Mouse (Mus musculus): ENCODE measurements at regions not wholly inside any gene's neighbourhood (a gene's known extent, or its start where the extent isn't known, plus 50 kb on each side); places are given as distances from the start of the nearest gene placed in this dataset.
A peak's percentile ranks its signal among the peaks of the same experiment; 100 is the strongest.

DNA sequence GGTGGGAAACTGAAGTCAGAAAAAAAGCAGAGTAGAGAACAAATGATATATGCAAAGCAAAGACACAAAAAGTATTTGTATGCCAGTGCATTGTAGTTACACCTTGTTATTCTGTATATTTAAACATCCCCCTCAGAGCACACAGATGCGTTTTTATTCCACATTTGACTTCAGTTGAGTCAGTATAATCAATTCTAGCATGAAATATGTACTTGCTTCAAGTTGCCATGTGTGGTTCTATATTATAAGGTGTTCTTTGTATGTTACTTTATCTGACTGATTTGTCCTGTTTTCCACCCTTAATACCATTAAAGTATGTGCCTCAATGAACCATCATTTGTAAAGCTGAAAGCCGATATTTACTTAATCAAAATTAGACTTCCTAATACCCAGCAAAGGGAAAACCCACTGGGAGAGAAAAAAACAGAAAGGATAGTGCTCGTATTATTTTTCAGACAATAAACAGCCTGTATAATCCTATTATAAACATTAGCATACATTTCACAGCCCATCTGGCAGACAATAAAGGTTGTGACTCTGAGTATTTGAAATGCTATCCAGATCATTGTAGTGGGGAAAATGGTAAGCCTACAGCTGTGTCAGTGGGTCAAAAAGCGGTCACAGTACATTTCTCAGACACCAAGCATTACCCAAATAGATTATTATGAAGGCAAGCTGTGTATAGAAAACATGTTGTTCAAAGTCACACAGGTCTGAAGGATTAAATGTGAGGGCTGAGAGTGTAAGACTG, 189.1 kb upstream of the Bmp2 start:
- DNase-seq (ENCODE audit: low spot score in 2 of 2): no peak

DNA sequence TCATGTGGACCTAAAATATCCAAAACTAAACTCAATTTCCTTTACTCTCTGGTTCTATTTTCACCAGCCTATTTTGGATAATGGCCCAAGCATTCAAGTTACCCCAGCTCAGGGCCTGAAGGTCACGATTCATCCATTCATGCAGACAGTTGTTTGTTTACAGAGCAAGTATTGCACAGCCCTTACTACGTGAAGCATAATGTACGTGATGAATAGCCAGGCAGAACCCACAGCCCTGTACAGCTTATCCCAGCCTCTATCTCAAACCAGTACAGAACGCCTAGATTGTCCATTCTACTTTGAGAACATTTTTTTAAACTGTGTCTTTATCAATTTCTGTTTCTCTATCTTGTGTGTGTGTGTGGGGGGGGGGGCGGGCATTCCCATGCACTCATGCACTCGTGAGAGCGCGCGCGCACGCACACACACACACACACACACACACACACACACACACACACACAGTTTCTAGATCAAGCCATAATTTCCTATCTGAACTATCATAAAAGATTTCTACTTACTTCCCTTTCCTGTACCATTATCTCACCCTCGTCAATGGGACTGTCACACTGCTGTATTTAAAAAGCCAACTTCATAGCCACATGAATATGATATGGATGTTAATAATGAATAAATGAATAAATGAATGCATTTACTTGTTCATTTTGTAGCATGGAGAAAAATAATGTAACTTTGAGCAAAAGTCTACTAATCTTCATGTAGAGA, 180.3 kb upstream of the Bmp2 start:
- DNase-seq (ENCODE audit: low spot score in 2 of 2): no peak

DNA sequence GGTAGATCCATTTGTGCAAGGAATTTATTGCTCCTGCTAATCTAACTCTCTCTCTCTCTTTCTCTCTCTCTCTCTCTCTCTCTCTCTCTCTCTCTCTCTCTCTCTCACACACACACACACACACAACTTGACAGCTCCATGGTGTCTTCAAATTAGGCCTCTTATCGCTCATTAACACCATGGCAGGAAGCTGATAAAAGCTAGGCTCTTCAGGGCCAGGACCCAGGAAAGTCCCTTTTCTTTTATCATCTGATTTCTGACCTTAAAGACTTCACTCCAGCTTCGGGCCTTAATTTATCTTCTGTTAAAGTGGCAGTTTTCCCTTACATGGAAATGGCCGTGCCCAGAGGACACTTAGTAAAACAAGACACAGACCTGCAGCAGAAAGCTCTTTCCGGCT, 178.4 kb upstream of the Bmp2 start:
- no peak for DNase-seq (ENCODE audit: low spot score in 2 of 2)

DNA sequence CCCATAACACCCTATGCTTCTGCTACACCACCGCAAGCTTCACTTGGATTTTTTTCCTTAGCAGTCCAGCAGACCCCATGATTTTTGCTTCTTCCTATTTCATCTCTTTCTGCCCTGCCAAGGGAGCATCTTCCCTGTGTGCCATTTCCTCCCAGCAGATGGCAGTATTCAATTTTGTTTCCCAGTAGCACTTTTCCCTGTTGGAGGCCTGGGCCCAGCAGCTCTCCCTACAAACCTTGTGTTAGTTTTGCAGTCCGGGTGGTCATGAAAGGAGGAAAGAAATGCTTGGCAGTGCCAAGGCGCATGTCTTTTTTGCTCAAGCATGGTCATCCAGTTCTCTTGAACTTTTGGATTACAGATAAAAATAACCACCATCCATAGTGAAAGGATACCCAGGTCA, 170.9 kb upstream of the Bmp2 start:
- peak in 1 of 2 experiments; percentile 10 for DNase-seq (ENCODE audit: low spot score in 2 of 2)

DNA sequence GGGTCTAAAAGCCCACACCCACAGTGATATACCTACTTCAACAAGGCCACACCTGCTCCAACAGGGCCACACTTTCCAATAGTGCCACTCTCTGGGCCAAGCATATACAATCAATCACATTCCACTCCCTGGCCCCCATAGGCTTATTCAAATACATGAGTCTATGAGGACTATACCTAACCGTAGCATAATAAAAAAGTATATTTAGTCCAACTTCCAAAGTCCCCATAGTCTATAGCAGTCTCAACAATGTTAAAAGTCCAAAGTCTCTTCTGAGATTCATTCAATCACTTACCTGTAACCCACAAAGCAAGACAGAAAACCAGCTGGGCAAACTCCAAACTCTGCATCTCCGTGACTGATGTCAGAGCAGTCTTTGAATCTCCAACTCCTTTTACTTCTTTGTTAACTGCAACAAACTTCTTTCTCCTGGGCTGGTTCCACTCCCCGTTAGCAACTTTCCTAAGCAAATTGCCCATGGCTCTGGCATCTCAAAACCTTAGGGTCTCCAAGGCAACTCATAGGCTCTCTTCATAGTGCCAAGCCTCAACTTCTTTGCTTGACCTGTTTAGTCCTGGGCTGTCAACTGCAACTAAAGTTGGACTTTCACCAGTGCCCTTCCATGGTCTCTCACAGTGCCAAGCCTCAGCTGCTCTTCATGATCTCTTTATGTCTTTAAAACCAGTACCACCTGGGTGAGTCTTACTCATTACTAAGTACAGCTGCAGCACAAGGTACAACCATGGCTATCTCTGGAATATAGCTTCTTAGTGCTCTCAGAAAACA, 168.6 kb upstream of the Bmp2 start:
- no peak for DNase-seq (ENCODE audit: low spot score in 2 of 2)

DNA sequence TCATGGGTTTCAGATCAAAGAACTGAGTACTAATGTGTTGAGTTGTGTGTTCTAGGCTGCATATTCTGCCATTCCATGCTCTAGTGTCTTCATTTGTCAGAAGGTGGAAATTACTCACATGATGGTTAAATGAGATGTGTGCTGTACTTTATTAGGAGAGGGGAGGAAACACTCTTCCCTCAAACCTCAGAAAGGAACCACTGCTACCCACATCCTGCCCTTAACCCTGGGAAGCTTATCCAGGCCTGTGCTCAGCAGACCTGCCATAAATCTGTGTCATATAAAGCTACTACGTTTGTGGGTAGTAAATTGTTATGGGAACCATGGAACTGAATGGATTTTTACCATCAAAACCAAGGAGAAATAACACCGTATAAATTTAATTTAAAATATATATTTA, 166.7 kb upstream of the Bmp2 start:
- DNase-seq (ENCODE audit: low spot score in 2 of 2): no peak

DNA sequence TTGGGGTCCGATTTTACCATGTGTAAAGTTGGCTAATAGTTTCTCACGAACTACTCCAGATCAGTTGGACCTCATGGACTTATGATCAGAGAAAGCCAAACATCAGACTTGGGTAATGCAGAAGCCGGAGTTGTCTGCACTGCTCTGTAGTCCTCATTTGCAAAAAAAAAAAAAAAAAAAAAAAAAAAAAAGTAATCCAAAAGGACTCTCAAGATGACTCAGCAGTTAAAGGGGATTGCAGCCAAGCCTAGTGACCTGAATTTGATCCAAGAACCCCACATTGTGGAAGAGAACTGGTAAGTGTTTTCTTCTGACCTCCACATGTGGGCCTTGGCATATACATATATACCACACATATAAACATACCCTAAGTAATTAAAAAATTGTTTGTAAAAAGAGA, 164.6 kb upstream of the Bmp2 start:
- DNase-seq (ENCODE audit: low spot score in 2 of 2): no peak

DNA sequence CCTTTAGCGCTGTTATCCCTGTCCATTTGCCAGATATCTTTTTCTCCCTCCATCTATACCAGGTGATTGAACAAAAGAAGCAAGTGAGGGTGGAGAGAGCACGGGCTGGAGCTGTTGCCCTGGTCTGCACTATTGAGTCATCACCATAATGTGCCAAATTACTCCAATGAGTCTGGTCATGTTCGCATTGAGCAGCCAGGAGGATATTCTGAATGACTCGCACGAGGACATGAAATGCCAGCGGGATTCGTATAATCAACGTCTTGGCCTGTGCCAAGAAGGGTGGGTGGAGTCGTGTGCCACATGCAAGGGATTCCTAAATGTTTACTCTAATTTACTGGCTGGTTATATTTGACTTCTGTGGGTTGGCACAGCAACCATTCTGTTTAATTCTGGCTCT, 159.7 kb upstream of the Bmp2 start:
- no peak for DNase-seq (ENCODE audit: low spot score in 2 of 2)

DNA sequence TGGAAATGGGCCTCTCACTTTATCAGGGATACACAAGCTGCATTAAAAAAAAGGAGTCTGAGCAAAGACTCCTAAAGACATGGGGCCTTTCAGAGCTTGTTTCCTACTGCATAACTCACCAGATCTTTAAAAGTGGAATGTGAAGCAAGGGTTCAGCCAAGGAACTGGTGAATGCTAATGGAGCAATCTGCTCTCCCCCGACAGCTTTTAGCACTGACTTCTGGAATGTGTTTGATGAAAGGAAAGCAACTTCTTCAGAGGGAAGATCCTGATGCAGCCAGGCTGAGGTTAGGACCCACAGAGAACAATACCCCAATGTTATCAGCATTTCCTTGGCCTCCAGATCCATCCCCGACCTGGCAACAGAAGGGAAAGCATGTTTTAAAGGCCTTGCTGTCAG, 154.4 kb upstream of the Bmp2 start:
- DNase-seq (ENCODE audit: low spot score in 2 of 2): no peak

DNA sequence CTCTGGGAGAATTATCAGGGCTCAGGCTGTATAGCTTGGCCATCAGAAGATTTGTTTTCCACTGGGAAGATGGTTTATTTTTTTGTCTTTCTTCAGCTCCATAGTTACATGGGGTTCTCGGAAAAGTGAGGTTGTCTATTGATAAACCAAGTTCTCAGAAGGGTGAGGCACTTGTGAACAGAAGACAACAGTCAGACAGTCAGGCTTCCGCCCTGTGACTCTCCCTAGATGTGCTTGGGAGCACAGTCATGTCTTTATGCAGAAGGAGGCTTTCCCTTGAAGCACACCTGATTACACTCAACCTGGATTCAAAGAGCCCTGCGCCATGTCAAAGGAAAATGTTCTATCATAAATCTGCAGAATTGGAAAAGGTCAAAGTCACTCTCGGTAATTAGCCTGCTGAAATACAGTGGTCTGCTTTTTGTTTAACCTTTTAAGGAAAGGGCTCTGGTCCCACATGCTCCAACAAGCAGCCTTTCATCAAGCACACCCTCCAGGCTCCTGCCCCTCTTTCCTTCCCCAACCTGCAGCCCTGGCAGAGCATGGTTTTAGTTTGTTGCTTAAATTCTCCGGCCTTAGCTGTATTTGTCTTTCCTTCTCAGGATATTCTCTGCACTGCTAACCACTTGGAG, 152.8 kb upstream of the Bmp2 start:
- DNase-seq (ENCODE audit: low spot score in 2 of 2): no peak

DNA sequence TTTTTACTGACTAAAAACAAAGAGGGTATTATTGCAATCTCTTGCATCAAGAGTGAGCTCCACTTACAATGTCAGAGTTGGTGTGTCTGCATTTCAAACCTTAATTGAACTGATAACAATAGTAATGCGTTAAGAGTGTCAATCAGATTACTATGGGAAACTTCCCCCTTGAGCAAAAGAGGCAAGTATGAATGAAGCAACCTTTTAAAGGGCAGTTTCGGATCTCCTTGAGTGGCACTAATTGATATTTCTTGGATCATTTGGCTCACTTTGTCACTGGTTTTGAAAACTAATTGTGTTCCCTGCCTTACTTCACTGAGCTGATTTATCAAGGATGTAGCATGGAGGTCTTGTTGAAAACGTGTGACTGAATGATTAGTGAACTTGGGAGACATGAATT, 151.0 kb upstream of the Bmp2 start:
- no peak for DNase-seq (ENCODE audit: low spot score in 2 of 2)

DNA sequence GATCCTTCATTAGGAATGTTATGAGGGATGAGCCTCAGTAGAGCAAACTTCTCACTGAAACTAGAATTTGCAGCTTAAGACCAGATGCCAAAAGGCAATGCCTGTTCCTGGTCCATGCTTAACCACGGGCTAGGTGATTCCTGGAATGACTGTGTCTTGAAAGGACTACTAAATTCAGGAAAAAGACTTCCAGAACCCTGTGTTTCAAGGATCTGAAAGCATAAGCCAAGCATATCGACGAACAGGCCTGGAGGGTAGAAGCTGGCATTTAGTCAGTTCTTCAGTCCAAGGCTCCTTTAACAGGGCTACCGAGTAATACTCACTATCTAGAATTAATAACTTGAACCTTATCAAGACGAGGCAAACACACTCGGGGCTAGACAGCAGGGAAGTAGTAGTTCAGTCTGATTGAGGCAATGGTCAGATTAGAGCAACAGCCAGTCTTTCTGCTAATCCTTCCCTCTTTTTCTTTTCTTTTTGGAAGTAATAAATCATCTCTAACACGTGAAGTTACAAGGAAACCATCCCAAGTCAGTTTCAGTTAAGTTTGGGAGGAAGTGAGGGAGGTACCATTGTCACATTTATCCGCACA, 134.9 kb upstream of the Bmp2 start:
- DNase-seq (ENCODE audit: low spot score in 2 of 2): no peak

DNA sequence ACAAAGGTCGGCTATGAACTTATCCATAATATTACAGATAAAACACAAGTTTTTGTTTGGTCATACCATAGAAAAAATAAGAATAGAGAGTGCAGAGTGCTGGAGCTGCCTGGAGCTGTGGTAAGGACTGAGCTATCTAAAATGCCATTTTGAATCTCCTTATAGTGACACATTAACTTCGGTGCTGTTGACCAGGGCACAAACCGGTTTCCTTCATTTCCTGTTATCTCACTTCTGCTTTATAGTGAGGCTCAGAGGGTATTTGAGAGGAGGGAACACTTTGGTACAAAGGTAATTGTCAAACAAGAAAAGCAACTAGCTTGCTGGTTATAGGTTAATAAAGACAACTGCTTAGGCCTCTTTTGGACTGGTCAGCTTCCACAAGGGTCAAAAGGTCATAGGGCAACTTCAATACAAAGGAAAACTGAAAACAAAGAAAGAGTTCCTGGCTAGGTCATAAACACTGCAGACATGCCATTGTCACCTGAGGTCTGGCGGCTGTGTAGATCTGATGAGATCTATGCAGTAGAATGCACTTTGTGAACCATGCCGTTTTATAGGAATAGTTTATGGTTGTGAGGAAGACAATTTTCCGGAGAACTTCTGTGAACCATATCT, 132.2 kb upstream of the Bmp2 start:
- DNase-seq (ENCODE audit: low spot score in 2 of 2): no peak

DNA sequence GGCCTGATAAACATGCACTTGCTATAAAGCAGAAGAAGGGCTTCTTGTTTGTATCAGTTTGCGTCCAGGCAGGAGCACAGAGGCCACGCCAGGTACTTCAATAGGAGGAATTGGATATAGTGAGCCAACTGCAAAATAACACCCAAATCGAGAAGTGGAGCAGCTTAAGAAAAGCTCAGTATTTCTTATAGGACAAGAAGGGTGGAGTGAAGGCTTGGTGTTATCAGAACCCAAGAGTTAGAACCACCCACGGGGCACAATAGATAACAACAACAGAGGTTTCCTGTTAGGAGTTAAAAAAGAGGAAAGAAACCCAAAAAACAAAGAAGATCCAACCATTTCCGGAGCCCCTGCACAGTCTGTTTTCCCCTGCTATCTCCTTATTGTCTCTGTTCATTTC, 126.4 kb upstream of the Bmp2 start:
- DNase-seq (ENCODE audit: low spot score in 2 of 2): no peak

DNA sequence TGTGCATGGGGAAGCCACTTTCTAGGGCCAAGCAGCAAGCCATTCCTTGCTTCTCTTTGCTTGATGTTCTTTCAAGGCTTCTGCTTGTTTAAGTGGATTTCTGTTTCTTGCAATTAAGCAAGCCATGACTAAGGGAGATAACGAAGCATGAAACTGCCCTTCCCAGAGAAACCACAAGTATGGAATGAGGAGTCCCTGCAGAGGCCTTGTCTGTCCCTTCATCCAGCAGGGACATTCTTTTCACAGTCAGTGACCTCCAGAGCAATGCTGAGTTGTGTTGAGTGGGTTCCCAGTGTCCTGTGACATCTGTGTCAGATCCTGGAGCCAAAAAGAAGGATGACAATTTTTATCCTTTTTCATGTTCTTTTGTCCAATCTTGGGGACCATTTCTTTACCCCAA, 124.9 kb upstream of the Bmp2 start:
- no peak for DNase-seq (ENCODE audit: low spot score in 2 of 2)

DNA sequence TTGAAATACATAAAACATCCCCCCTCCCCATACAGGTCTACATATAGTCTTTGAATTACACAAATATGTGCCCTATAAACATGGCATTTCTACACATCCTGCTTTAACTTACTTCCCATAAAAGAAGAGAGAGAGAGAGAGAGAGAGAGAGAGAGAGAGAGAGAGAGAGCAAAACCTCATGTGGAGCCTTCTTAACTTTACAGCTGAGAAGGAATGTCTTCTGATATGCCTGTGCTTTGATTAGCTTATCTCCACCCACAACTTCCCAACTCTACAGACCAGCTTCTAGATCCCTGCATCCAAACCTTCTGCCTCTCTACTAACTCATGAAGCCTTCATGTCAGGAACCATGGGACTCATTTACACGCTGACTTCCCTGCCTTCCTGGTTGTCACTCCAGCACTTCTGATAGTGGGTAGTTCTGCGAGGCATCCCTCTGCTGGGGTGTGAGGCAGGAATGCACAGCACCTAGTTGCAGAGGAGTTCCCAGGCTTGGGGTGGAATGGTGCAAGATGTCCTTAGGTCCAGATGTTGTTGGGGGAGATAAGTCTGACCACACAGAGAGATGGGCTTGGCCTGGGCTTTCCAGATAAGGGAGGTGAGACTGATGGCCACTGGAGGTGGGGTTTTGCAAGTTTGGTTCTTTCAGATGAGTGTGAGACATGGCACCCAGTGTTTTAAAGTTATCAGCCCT, 122.4 kb upstream of the Bmp2 start:
- DNase-seq (ENCODE audit: low spot score in 2 of 2): no peak

DNA sequence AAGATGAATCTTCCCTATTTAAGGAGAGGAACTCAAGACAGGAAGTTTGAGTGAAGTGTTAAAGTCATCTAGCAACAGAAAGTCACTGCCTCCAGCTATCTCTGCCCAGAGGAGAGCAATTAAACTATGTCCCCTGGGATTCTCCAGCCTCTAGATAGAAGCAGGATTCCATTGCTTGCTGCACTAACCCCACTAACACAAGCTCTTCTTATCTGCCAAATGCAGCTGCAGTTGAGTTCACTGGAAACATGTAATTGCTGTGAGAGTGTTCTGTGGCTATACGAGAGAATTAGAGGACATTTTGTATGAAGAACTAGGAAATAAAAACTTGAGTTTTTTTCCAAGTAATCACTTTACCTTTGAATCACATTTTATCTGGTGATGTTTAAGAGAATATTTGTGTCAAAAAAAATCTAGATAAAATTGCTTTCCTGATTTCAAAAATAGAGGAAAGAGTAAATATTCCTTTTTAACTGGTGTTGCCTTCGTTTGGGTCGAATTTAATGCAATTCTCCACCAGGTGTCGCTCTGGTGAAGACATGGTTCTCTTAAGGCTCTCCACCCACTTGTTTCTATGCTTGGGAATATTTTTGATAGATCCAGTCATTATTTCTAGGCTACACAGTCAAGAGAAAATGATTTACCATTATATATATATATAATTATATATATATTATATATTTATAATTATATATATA, 121.1 kb upstream of the Bmp2 start:
- DNase-seq (ENCODE audit: low spot score in 2 of 2): no peak

DNA sequence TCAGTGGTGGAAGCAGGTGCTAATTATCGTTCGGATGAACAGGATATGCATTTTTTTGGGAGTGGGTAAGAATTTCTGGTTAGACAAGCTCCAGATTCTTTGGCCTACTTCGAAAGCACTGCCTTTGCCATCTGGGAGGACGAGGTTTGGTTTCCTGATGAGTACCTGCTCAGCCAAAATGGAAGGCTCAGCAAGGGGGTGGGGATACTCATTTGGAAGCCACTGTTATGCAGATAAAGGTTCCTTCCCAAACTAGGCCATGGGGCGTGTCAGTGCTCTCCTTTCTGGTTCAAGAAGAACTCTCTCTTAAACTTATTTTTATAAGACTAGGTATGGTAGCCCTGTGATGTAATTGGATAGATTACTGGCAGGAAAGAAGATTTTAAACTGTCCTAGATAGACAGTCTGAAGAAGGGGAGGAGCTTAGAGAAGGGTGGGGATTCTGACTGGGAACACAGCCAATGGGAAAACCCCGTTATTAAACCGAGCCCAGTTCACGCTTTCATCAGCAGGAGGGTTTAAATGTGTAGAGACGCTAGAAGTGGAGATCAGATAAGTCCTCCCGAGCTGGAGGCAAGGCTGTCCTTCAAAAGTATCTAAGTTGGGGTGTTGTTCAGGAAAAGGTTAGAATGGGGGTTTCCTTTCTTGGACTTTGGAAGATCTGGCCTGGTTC, 119.7 kb upstream of the Bmp2 start:
- DNase-seq (ENCODE audit: low spot score in 2 of 2): no peak

Measured in gastrocnemius, adult 8-10 months (tissue).